Mouse (Mus musculus) forelimb bud, embryonic 11.5 days (tissue): ENCODE measurements at regions not wholly inside any gene's neighbourhood (a gene's known extent, or its start where the extent isn't known, plus 50 kb on each side); places are given as distances from the start of the nearest gene placed in this dataset.
A peak's percentile ranks its signal among the peaks of the same experiment; 100 is the strongest.

ENCODE experiments used
- DNase-seq: peaks from one replicate; pipeline ENCODE4 v3.0.0-alpha.2; 2012; ENCODE audit warnings: low read depth, low spot score

DNA sequence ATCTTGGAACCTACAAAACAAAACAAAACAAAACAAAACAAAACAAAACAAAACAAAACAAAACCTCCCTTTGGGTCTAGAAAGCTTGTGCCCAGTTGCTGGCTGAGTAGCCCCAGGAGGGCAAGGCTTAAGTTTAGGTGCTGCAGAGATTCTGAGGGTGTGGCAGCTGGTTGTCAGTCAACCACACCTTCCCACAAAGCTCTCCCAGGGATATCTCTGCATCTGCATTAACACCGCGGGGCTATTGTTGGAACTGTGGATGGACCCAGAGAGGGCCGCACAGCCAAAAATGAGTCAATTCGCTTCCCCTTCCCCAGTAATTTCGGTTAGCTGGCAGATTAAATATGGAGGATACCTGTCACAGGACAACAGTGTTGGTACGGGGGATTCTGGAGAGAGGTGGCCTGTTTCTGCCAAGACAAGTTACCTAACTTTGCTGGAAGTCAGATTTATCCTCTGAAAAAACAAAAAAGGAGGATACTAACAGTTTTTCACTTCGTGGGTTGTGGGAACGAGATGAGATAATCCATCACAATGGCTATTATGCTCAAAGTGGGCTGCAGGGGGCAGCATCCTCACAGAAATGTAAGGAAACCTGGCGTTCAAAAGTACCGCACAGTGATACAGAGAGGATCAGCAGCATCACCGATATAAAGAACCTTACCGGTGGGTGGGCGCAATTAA lies 96.7 kb downstream of the 1500009L16Rik start:
- peak; percentile 78 for DNase-seq

DNA sequence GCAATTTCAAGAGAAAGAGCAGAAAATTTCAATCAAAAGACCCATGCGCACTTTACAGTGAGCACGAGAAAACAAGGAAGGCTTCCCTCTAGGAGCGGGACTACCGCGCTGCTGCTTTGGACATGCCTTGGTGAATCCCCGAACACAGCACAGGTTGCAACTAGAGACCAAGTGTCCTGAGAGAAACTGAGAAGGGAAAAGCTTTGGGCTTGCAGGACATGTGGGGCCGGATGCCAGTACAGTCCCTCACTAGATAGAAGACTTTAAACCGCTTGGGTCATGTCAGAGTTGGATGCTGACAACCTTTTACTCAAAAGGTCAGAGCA lies 97.2 kb downstream of the 1500009L16Rik start:
- DNase-seq = no peak

DNA sequence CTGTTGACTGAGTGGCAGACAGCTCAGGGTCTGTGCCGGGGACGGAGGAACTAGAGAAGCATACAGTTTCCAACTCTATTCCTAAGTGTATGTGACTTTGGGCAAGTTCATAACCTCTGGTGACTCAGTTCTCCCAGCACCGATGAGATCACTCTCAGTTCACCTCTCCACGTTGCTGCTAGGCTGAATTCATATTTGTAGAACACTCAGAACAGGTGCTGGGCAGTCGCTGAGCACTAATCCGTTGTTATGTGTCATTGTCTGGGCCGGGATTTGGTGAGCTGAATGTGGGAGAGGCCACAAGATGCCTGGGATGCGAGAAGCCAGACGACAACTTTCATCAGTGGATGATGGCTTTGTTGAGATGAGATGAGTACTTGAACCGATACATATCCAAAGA lies 98.4 kb downstream of the 1500009L16Rik start:
- DNase-seq = no peak

DNA sequence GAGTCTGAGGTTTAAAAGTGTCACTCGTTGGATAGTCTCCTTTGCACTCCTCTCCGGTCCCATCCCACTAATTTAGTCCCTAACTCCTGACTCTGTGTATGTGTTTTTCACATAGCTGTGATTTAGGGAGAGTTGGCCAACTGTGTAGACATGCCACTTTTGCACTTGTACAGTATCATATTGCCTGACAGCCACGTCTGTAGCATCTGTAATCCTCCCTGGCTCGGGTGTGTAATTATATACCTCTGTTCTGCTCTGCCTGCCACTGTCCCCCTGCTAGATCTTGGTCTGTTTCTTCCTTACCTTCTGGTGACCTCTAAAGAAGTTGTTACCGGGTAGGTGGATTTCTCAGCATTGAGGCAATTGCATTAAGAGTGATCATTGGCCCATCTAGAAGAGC lies 103.4 kb downstream of the 1500009L16Rik start:
- no peak for DNase-seq

DNA sequence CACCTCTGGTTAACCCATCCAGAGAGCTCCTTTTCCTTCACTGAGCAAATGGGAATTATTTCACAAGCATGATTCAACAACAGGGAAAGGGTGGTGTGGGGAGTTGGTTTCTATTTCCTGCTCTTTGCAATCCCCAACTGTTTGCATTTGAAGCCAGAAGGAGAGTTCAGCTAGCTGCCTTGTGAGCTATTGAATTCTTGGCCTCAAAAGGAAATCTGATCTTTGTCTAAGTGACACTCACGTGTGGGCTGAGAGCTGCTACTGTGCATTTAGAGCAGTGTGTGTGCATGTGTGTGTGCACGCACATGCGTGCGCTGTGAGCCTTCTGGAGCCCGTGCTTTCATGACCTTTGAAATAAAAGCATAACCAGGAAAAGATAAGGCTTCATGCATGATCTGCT lies 113.7 kb downstream of the 1500009L16Rik start:
- no peak for DNase-seq

DNA sequence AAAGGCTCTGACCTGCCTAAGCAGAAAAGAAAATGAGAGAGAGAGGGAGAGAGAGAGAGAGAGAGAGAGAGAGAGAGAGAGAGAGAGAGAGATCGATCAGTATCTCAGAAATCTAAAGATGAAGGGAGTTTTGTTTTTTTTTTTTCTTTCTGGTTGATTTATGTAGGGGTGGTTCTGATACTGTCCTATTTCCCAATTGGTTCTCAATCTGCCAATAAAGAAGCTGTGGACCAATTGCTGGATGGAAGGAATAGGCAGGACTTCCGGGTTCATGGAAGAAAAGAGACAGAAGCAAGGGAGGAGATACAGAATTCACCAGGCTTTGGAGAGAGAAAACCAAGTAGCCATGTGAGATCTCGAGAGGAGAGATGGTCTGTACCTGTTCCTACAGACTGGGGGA lies 117.6 kb downstream of the 1500009L16Rik start:
- DNase-seq = no peak

DNA sequence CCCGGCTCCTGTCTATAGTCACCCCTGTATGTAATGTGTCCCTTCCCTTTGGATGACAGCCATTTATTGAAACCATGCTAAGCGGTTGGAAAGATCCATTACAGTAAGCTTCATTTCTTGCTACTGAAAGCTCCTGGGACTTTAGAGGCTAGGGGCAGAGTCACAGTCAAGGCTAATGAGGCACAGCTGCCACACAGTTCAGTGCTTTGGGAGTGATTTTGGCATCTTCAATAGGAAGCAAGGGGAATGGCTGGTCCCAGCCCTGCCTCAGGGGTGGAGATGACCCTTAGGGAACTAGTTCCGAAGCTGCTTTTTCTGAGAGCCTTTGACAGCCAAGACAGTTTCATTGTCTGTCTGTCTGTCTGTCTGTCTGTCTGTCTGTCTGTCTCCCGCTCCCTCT lies 128.2 kb downstream of the 1500009L16Rik start:
- DNase-seq = peak; percentile 30

DNA sequence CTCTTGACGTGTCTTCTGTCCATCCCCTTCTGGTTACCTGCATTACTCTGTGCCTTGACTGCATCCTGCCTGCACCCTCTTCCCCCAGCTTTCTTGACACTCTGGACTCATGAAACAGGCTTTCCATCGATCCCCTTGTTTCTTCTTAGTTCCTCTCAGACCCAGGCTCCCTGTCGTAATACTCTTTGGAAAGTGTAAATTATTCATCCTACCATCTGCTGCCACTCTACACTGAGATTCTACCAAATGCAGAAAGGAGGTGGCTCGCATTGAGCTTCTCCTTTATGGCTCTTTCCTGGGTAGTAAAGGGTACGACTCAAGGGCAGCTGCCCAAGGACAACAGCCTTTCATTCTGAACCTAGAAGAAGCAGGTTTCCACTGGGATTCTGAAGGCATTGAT lies 129.5 kb downstream of the 1500009L16Rik start:
- DNase-seq = no peak

DNA sequence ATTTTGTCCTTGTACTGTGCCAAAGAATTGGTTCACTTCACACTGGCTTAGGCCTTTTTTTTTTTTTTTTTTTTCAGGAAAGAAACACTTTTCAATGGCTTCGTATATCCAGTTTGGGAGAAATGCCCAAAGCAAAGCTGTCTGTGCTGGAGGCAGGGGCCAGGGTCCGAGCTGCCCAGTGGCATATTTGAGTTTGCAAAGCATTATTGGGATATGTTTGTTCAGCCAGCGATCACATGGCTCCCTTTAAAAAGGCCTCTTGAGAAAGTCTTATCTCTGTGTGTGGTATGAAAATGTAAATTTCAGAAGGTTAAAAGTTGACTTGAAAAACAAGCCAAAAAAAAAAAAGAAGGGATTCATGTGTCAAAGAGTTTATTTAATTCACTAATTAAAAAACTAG lies 130.1 kb downstream of the 1500009L16Rik start:
- no peak for DNase-seq

DNA sequence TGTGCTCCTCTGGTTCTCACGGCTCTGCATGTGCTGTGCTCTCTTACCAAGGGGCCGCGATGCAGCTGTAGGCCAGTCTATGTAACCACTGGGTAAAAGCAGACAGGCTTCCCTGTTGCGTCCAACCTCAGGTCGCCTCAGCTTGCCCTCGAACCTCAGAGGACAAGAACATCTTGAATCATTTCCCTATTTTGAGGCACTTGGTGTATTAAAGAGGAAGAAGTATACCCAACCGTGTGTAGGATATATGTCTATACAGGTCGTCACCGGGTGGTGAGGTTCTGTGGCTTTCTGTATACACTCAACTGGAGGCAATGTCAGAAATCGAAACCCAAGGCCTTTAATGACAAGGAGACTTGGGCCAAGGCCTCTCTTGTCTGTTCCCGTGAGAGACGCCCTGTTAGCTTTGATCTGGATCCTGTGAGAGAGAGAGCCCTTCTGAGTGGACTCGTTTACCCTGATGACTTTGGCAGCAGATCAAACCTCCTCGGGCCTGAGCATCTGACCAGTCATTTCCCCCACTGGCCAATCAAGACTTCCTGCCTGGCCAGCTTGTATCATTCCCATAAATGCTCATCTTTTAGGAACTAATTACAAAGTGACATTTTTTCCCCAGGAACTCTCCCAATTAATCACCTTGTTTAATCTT lies 135.3 kb downstream of the 1500009L16Rik start:
- DNase-seq = no peak

DNA sequence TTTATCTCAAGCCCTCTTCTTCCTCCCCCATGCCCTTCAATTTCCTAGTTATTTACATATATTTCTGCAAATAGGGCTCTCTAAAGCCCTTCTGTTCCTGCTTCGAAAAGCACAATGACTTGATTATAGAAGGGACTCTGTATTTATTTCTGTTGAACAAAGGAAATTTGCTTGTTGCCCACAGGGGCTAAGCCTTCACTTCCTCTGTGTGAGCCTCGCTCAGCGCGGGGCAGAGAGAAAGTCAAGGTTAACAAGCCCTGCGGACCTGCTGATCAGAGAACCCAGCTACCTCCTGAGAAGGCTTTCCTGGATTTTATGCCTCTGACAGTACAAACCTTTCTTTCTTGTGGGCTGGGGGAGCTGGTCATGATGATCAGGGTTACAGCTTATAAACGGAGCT lies 136.0 kb downstream of the 1500009L16Rik start:
- DNase-seq = no peak

DNA sequence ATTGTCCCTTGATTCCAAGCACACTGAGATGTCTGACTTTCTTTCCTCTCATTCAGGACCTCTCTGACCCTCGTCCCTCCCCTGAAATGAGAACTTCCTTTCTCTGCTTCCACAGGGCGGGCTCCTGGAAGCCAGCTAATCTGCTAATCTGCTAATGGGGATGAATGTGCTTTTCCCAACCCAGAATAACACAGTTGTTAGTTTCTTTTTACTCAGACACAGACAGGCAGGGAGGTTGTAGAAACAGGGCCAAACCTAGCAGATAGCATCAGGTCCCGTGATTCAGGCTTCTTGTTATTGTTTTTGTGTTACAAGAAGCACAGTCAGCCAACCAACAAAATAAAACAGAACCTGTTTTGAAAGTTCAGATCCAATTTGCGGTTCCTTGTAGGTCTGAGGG lies 137.0 kb downstream of the 1500009L16Rik start:
- no peak for DNase-seq

DNA sequence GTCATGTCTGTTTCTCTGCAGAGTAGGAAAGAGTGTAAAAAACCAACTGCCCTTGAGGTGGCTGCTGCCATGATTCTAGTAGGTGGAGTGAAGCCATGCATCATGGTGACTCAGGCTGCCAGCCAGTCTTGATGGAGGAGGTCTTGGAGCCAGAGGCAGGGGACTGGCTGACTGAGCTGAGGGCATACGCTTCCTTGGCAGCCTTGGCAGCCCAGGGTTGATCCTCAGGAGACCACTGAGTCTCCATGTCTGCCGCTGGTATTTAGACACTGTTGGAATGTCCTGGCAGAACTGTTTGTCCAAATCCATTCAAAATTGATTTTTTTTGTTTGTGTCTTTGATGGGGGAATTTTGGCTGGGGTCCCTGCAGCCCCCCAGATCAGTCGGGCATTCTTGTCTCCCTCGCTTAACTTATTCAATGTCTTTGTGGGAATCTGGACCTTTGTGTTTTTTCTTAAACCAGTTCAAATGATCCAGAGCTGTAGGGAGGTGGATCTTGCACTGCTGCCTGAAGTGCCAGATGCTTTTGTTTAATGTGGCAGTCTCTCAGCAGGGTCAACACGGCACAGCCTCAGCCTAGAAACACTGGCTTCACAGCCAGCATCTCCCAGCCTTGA lies 139.0 kb downstream of the 1500009L16Rik start:
- DNase-seq = no peak

DNA sequence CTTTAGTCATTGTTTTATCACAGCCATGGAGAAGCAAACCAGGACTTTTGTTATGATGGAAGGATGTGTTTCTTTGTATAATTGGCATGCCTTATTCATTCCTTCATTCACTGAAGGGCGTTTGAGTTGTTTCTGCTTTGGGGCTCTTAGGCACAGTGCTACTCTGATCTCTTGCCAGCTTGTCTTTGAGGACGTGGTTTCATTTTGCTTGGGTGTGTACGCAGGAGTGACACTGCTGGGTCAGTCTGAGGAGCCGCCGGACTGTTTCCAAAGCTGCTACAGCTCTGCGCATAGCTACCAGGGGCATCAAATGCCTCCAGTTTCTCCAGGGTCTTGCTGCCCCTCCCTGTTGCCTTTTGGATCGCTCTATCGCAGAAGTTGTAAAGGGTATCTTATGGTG lies 141.9 kb downstream of the 1500009L16Rik start:
- DNase-seq = no peak

DNA sequence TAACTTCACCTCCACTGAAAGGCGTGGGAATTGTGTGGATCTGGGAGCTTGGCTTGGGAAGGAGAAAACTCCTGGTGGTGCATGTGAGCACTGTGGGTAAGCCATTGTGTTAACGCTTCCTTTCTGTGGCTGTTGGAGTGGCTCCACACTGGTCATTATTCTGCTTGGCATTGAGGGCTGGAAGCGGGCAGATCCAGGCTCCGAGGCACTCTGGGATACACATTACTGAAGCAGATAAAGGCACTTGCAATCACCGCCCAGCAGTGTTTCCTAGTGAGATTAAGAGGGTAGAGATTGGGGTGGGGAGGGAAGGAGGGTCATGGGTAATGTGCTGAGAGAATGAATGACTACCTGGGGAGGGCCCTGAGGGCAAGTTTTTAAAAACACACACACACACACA lies 143.3 kb downstream of the 1500009L16Rik start:
- no peak for DNase-seq

DNA sequence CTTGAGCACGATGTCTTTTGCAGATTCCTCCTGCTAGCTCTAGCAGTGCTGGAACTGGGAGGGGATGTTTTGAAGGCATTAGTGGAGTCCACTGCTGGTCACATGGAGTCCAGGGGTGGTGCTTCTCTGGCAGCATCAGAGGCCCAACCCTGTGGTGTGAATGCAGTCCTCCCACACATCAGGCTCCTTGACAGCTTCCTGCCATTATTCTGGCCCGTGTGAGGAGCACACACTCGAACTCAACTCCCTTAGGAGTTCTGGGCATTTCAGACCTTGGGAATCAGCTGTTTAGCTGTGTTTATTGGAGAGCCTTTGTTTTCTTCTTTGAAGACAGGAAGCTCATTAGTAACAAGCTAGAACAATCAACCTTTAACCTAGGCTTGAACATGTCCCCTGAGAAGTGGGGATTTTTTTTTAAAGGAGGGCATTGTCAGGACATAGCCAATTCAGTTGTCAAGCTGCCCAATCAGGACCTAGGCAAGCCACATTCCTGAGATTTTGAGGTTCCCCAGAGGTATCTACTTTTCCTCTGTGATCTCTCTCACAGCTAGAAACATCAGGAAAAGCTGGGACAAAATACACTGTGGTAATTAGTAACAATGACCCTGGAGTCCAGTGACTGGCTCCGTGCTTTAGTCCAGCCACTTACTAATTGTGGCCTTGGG lies 149.2 kb downstream of the 1500009L16Rik start:
- no peak for DNase-seq

DNA sequence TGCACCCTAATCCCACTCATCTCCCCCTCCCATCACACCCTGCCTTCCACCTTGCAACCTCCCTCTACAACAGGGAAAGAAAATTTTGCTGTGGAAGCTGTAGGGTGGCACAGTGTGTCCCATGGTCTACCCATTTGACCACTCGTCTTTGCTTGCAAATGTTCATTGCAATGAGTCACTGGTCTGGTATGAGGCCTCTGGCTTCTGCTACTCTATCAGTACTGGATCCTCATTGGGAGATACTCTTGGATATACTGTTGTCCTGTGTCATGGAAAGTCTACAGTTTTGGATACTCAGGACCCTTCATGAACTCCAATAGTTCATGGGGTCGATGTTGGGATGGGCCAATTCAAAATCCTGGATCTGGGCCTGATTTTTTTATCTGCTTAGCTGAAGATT lies 156.1 kb downstream of the 1500009L16Rik start:
- DNase-seq = no peak

DNA sequence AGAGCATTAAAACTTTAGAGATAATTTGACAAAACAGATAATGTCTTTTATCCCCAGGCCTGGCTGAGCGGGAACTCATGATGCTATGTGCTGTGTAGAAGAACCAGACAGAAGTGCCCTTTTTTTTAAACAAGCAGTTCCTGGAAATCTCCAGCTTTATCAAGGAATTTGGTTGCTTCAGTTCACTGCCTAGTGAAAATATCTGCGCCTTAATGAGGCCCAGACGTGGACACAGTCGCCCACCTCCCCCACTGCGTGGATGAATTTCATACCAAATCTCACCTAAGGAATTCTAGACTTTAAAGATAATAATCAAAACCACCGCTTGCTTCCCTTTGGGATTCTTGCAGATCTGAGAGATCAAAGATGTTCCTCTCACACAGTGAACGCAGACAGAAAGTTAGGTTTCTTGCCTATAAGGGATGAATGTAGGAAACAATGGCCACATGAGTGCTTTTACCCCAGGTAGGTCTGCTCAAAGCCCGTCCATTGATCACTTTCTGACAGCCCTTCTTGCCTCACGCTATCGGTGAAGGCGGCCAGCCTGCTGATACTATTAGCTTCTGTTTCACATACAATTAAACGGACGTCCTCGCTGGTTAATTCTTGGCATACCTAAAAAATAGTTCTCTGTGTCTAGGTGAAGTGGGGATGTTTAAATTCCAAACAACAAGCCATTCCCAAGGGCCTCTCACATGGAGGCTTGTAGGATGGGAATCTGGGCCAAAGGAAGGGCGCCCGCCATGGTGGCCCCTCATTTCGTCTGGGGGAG lies 159.6 kb downstream of the 1500009L16Rik start:
- DNase-seq = peak; percentile 52

DNA sequence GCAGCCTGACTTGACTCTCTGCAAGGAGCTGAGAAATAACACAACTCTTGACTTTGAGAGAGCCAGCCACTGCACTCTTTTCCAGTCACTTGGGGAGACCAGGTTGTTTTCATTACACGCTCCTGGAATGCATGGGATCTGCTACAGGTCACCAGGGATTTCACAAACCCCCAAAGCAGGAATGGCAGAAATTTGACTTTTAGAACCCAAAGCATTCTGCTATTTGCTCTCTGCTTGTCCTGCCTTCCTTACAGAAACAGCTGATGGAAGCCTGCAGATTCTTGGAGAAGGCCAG lies 160.2 kb downstream of the 1500009L16Rik start:
- peak; percentile 66 for DNase-seq

DNA sequence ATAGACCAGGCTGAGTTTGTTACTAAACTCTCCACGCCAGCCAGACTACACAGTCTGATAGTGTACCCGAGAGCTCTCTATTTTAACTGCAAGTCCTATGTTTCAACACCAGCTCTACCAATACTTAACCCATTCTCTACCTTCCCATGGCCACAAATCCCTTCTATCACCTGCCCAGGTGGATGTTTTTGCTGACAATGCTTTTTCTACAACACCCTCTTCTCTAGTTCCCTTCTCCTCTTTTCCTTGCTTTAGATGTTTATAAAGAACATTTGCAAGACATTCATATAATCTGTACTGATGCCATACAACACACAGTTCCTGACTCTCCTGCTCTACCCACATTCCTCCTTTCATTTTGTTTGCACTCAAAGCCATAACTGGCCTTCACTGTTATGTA lies 161.9 kb downstream of the 1500009L16Rik start:
- DNase-seq = no peak

DNA sequence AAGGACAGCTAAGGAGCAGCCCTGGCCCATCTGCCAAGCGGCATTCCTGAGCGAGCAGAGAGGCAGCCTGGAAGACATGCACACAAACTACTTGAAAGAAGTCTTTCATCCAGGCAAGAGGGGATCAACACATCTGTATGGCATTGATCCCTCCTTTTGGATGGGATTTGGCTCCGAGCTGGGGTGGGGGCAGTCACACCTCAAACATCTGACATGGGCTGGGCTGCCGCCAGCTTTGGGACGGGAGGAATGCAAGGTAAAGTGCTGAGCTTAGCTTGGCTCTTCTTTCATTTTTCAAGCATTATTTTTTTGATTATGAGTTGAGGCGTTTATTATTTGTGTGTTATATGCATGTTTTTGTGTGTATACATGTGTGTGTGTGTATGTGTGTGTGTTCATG lies 165.9 kb downstream of the 1500009L16Rik start:
- no peak for DNase-seq

DNA sequence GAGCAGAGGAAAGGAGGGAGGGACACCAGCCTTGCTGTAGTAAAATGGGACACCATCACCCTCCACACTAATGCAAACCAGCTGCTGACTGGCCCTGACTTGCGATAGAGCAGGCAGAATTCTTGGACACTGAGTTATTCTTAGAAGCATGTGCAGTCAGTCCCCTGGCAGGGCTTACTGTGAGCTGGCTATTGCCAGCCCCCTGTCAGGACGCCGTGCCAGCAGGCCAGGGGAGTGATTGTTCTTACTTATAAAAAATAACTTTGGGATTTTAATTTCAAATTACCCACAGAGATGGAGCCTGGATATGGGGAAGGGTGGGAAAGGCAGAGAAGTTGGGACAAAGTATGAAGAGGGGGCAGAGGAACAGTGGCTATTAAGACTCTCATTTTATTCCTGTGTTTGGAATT lies 173.1 kb downstream of the 1500009L16Rik start:
- peak; percentile 69 for DNase-seq
